Mouse (Mus musculus): Measurements from ENCODE around the gene Obsl1.

Obsl1 gene

DNA sequence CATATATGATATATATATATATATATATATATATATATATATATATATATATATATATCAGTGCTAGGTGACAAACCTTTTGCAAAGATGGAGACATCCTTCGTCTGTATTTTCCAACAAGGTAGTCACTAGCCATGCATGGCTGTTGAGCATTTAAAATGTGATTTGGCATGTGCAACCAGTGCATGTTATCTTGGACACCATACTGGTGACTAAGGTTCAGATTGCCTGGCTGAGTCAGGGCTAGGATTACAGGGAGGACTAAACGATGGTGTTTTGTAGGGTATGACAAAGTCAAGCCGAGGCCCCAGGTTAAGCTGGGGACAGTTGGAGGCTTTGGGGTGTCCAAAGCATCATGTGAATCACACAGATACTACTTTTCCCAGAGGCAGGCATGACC lies 50.8 kb downstream of the Obsl1 start:
- no peak for DNase-seq (ENCODE audit: low spot score)

DNA sequence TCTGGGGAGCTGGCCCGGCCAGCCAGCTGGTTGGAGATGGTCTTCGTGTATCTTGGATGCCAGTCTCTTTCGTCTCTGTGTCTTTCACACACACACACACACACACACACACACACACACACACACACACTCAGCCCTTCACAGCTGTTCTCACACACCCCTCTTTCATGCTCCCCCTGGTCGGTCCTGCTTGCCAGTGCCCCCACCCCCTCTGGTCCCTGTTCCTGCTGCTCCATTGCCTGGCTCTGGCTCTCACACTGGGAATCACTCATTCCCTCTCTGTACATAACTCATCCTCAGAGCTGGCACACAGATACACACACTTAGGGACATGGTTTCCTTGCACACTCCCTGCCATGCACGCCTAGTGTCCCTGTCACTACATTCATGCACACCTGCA lies 54.4 kb downstream of the Obsl1 start:
- no peak for DNase-seq (ENCODE audit: low spot score)

DNA sequence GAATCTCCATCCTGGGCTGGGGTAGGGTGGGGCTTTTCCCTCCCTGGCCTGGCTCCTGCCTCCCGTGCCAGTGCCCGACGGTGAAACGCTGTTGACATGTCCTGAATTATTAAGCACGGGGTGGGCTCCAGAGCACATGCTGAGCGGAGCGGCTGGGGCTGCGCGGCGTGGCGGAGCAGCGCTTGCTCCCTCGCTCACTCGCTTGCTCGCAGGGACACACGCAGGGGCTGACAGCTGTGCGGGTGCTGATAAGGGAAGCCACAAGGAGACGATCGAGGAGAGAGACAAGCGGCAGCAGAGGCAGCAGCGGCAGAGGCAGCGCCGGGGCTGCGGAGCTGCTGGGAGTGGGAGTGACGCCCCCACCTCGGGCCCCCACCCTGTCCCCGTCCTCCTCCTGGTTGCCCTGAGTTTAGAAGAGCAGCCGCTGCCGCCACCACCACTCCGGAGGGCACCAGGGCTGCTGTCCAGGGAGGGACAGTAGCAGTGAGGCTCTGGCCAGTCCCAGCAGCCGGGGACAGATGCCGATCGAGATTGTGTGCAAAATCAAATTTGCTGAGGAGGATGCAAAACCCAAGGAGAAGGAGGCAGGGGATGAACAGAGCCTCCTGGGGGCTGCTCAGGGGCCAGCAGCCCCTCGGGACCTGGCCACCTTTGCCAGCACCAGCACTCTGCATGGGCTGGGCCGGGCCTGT lies 55.8 kb downstream of the Obsl1 start, which contains the start of gene Asic4:
Gene Asic4, plus strand, starts transcription at position 123 of the 692 bp plus-strand sequence.
- DNase-seq (ENCODE audit: low spot score), result no peak

DNA sequence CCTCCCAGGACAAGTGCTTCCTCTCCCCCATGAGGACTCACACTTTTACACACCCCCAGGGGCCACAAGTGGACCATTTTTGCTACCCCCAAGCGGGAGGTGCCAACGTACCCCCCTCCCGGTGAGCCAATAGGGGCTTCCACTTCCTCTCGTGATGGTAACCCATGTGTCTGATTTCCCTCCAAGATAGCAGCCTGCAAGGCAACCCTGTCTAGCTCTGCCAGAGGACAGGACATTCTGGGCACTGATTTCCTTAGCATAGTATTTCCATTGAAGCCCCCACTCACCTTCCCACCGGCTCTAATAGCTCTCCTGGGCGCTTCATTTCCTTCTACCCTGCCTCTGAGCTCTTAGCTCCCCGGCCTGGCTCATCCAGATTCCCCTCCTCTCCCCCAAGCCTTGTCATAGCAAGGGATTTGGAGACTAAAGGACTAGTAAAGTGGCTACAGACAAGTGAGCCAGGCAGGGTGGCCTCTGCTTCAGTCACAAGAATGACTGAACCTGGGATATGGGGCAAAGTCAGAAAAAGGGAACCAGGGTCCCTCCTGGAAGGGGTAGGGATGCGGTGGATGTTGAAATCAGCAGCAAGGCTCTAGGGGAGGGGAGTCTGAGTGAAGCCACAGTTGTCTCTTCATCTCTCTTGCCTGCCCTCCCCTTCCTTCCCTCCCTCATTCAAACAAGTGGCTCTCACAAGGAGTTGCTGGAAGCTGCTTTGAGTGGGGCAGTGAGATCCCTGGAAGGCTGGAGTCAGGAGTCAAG lies 56.7 kb downstream of the Obsl1 start:
- no peak for DNase-seq (ENCODE audit: low spot score)

DNA sequence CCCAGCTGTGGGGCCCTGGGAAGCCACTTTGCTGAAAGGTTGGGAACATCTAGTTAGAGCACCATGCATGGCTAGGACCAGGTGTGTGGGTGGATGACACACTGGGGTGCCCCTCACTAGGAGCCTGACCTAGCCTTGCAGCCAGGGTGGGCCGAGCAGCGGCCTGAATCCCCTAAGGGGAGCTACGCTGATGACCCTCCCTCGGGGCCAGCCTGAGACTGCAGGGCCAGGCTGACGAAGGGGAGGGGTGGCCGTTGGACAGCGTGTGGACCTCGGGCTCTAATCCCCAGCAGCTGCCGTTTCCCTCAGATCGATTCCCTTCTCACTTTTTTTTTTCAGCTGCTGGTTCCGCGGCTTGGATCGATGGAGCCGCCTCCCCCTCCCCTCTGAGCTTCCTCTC lies 57.3 kb downstream of the Obsl1 start:
- no peak for DNase-seq (ENCODE audit: low spot score)

DNA sequence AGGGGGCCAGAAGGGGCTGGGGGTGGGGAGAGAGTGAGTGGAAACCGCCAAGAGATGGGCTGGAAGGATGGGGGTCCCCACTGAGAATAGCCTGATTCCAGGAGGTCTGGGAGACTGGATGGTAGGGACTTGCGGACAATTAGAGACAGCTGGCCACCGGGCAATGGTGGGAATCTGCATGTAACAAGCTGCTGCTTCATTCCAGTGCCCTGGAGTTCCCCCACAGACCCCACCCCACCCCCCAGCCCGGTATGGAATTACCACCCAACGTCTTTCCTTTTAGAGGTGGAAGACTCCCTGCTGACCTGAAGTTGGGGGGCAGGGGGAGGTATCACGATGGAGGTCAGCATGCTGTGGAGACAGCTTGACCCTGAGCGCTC lies 58.2 kb downstream of the Obsl1 start:
- DNase-seq (ENCODE audit: low spot score), result no peak

DNA sequence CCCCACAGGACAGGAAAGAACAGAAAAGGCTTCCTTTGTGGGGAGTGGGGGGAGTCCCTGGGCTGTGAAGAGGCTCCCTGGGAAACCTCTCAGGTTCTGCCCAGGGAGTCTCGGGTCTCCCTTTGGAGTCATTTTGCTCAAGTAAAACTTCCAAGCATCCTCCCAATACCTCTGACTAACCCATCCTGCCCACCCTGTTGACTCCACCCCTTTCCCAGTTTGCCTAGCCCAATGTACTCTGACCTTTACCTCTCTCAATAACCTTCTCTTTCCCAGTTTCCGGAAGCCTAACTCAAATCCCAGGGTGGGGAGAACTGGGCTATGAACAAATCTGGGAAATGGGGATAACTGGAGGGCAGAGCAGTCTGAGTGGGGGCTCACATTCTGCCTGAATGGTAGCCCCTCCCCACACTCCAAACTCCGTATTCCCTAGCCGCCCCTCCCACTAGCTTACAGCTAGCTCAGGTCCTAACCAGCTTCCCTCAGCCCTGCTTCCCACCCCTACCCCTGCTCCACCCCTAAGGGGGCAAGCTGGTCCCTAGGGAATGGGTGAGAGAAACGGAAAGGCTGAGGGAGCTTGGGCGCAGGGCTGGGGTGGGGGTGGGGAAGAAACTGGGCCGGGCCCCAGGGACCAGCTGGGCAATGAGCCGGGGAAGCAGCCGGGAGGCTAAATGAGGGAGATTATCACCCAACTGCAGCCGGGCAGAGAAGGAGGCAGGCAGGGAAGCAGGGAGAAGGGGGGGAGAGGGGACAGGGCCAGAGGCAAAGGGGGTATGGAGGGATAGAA lies 58.8 kb downstream of the Obsl1 start:
- no peak for DNase-seq (ENCODE audit: low spot score)

DNA sequence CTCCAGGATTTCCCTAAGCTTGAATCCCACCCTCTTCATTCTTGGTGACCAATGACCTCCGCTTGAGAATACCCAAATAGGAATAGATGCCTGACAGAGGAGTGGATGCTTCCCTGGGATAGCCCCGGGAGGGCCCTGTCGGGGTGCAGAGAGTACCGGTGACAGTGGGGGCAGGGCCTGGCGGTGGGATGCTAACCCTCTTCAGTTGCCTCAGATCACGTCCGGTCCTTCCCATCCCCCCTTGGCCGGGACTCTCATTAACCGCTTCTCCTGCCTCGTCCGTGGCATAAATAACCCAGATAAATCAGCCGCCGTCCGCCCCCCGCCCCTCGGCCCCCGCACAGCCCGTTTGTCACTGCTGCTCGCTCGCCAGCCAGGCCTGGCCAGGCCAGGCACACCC lies 59.6 kb downstream of the Obsl1 start:
- DNase-seq (ENCODE audit: low spot score), result no peak

DNA sequence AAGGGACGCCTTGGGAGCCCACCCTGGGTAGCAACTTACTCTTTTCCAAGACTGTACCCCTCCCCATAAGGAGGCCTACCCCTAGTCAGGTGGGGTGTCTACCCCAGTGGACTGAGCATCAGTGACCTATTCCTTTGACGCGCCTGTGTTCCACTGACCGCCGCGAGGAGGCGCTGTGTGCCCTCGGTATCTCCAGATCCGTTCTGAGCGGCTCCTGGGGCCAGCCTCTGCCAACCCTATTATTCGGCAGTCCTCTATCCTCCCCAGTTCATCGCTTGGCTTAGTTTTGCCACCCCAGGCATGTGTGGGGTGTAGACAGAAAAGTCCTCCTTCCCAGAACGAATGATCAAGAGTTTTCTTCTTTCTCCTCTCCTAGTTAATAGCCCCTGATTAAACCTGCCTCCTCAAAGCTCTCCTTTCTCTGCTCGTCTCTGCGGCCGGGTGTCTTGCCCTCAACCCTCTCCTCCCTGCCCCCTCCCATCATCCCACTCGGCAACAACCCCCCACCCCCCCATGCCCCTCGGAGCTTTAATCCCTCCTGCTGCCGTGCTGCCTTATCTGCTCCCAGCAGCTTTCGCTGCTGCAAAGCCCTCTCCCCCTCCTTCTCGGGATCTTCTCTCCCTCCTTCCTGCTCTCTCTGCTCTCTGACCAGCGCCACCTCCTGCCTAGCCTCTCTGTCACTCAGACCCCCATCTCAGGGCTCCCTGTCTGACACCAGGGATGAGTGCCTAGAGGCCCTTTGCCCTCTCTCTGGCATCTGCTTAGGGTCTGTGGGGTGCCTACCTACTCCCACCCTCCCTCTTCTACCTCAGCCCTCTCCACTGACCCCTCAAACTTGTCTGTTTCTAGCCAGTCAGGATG lies 60.3 kb downstream of the Obsl1 start:
- peak; percentile 74 for DNase-seq (ENCODE audit: low spot score)

DNA sequence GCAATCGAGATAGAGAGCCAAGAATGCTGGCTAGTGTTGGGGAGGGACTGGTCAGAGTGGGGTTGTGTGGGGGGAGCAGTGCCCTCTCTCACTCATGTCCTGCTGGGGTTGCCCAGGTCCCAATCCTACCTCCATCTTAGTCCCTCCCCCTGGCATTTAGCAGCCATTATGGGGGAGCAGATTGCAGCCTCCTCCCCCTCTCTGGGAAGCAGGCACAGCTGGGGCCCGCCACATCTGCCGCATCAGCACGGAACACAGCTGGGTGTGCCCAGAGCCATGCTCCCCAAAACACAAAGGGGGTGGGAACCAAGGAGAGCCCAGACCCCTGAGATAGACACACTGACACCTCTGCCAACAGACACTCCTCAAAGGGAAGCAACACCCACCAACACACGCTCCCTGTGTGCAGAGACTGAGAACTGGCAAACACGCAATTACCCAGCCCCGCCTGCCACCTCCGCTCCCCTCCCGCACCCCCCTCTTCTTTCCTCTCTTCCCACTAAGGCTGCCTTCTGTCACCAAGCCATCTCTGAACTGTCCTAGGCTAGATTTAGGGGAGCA lies 61.0 kb downstream of the Obsl1 start:
- DNase-seq (ENCODE audit: low spot score), result no peak

DNA sequence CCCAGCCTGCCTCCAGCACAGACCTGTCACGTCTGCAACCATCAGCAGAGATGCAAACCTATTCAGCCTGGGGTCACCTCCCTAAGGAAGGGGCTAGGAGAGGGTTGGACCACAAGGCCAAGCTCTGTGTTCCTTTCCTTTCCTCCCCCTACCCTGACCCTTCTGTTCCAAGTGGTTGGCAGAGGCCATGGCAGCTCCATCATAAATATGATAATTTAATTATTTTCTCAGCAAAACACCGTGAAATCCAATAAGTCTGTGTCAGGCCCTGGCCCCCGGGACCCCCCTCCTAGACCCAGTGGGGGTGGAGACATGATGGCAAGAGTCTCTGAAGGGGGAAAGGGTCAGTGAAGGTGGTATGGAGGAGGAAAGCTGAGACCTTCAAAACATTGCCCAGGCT lies 62.0 kb downstream of the Obsl1 start:
- DNase-seq (ENCODE audit: low spot score), result no peak

DNA sequence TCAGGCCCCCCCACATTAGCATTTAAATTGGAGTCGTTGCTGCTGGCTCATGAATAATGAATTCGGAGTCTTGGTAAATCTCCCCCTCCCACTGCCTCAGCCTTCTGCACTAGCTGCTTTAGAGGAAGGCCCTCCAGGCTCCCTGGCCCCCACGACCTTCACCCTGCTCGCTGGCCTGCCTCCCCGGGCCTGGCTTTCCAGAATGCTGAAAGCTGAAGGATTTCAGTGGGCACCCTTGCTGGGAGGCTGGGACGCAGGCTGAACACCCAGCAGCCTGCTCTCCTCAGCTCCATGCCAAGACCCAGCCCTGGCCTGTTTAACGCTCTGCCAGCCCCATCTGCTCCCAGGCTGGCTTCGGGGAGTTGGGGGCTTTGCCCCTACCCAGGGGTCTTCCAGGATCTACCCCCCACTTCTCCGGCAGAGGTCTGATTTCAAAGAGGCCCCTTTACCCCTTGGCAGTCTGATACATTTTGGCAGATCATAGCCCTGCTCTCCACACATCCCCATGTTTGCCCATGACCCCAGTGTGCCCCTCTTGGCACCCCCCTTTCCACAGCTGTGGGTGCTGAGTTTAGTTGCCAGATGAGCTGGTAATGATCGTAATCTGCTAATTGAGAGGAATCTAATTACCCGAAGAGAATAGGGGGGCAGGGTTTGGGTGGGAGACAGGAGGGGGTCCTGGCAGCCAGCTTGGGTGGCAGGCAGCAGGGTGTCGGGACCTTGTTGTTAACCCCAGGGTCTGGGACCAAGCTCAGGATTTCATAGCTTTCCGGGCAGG lies 62.8 kb downstream of the Obsl1 start:
- no peak for DNase-seq (ENCODE audit: low spot score)

DNA sequence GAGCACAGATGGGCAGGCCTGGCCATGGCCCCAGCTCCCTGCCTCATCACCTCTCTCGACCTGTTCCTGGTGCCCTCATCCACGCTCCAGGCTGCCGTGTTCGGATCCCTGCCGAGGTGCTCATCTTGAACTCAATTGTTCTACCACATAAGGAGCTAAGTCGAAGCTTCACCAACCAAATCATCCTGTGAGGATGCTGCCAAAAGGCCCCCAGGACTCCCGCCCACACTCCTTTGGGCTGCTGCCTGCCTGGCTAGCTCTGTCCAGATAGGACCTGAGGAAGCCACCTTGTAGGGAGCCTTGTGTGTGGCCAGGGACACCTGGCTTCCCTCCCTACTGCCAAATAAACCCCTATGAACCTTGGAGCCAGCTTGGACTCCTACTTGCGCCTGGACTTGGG lies 63.4 kb downstream of the Obsl1 start:
- DNase-seq (ENCODE audit: low spot score), result no peak

DNA sequence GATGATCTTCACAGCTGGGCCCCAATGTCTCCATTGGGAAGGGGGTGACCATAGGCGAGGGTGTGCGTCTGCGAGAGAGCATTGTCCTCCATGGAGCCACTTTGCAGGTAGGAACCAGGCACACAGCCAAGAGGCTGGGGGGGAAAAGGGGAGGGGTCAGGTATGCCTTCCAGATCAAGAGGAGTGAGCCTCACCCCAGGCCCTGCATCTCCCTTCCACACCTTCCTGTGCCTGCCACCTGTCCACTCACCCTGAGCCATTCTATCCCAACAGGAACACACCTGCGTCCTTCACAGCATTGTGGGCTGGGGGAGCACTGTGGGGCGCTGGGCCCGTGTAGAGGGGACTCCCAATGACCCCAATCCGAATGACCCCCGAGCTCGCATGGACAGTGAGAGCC lies 64.1 kb downstream of the Obsl1 start:
- DNase-seq (ENCODE audit: low spot score), result no peak

DNA sequence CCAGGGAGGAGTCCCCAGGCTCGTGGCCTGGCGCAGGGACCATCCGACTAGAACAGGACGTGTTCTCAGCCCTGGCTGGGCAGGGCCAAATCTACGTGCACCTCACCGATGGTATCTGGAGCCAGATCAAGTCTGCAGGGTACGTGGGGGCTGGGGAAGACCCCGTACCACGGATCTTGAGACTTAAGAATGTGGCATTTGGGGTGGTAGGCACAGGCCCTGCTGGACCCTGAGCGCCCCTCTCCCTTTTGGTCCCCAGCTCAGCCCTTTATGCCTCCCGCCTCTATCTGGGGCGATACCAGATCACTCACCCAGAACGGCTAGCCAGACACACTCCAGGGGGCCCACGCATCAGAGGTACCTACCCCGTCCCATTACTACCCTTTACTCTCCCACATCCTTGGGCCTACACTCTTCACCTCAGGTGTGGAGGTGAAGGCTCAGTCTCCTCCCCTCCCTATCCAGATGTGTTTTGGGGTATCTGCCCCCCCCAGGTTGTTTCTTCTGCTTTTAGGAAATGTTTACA lies 64.7 kb downstream of the Obsl1 start:
- DNase-seq (ENCODE audit: low spot score), result no peak

DNA sequence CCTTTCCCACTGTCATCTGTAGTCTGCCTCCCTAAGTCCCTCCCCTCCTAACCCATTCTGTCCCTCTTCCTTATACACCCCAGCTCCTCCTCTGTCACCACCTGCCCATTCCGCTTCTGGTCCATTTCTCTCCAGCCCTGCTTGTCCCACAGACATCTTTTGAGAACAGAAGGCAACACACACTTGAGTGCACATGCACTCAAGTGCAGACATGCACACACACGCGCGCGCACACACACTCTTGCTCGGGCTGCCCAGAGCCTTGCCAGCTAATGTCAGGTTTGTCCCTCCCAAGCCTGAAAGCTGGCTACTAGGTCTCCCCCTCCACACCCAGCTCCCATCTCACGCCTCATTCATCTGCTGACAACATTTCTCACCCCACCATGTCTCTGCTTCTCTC lies 65.6 kb downstream of the Obsl1 start:
- no peak for DNase-seq (ENCODE audit: low spot score)

DNA sequence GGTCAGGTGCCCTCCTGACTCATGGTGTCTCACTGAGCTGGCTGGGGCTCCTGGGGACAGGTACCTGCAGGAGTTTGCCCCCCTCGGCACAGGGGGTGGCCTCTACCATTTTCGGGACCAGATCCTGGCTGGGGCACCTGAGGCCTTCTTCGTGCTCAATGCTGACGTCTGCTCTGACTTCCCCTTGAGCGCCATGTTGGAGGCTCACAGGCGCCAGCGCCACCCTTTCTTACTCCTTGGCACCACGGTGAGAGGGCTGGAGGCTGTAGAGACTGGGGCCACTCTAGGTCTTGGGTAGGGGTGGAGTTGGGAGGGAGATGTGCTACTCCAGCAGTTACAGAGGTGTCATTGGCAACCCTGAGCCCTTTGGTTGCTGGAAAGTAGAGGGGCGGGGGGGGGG lies 67.5 kb downstream of the Obsl1 start:
- DNase-seq (ENCODE audit: low spot score), result no peak

DNA sequence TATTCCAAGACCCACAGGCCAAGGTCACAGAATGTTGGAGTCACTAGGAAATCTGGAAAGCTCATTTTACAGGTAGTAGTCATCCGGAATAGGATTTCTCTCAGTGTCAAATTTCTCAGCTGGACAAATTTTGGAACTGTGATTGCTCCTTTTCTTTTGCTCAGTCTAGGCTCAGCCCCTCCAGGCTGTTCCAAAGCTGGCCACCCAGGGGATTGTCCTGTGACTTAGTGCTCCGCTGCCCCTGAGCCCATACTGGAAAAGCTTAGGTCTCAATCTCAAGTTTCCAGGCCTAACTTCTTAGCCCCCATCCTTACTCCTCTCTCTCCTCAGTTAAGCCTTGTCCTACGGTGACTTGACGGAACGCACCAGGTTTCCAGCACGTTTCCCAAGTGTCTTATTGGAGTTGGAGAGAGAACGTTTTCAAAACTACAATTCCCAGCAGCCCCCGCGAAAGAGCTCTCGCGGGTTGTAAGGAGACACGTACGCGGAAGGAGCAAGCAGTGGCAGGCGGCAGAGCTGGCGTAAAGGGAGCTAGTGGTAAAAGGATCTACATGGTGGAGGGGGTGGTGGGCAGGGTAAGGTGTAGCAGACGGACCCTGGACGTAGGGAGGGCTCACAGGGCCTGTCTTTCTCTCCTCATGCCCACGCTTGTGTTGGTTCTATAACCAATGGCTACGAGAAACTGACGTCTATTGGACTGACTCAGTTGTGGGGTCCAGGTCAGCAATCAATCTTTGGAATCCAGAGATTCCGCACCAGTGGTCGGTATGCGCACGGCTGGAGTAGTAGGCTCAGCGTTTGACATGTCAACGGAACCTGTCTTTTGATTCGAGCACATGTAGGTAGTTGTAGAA lies 70.5 kb downstream of the Obsl1 start, which contains the start of gene Gmppa:
Gene Gmppa, plus strand, starts transcription at position 456 of the 854 bp plus-strand sequence.
- peak; percentile 72 for DNase-seq (ENCODE audit: low spot score)

Data from ovary, postnatal 14 days (tissue).